ENCODE assay signal across 13 mouse cellular contexts in genomic region chr4:48334927-48335763, GRCm38 (mm10). TPM values are rescaled to one million over a fixed set of nuclear protein-coding genes. Genes with fewer than 3 reads are reported as not detected.
DNase-seq lines count a peak whose midpoint lies in the region; ATAC-seq and TF ChIP-seq lines count a peak whose summit lies in the region.
"Had no signal": no experiment of that assay in that cellular context is flagged by ENCODE, and none has a peak within 500 bp of the region (broad histone marks: within the 10 kb centered on the region; RNA-seq: fewer than 3 reads in every experiment).

No protein-coding gene starts in this region.

- peak; percentile 79 for ATAC-seq in hindbrain, embryonic 11.5 days (ENCODE audit: low FRiP score)
- ATAC-seq in midbrain, embryonic 16.5 days, result peak; percentile 84
- ATAC-seq: lung, postnatal 0 days had no signal

- H3K4me3 ChIP-seq in hindbrain, embryonic 11.5 days (ENCODE audit: low read depth, low read length), result no peak overlapping the region
- H3K4me3 ChIP-seq in midbrain, embryonic 16.5 days (ENCODE audit: low read depth, low read length), result no peak overlapping the region
- no peak overlapping the region for H3K4me3 ChIP-seq in kidney, adult 2 months (ENCODE audit: insufficient read depth, low read depth, low read length)

- H3K4me2 ChIP-seq in hindbrain, embryonic 11.5 days (replicated peaks; ENCODE audit: low read depth, low read length), result no peak overlapping the region
- H3K4me2 ChIP-seq in midbrain, embryonic 16.5 days (ENCODE audit: low read length), result 0 out of 2 replicates have a peak overlapping the region, but pooled peaks have one; percentile 6

- 19% methylated on average over 7 of the region's 7 CpGs for WGBS in hindbrain, embryonic 11.5 days
- WGBS in midbrain, embryonic 16.5 days, result 3% methylated on average over 7 of the region's 7 CpGs
- 58% methylated on average over 7 of the region's 7 CpGs for WGBS in kidney, adult 2 months

- DNase-seq in adrenal gland, postnatal 10 days, result peak; percentile 6
- no peak for DNase-seq in adrenal gland, adult 18-20 months (ENCODE audit: low spot score in 2 of 2)
- peak; percentile 46 for DNase-seq in embryo, embryonic 11 days
- peak; percentile 29 for DNase-seq in hindbrain, embryonic 11.5 days (ENCODE audit: low spot score)
- DNase-seq in frontal cortex, postnatal 25 days (ENCODE audit: low spot score in 2 of 2), result no peak
- DNase-seq in c-Kit-positive CD71-positive TER-119-positive erythroid progenitor cells, embryonic 14.5 days (ENCODE audit: low spot score), result no peak
- DNase-seq in kidney, adult 2 months, result no peak
- DNase-seq: adrenal gland, adult 8-10 months; cerebellum, adult 11-12 months; gastrocnemius, postnatal 25 days; thymus, adult 2 months had no signal

- H3K27me3 ChIP-seq in hindbrain, embryonic 11.5 days (ENCODE audit: control insufficient read depth, insufficient read depth, low read length), result 0 out of 2 replicates have a peak, but pooled peaks cover 2% of the 10 kb centered on the region
- no peaks in the 10 kb centered on the region for H3K27me3 ChIP-seq in midbrain, embryonic 16.5 days (ENCODE audit: control insufficient read depth, insufficient read depth, low read depth, low read length)
- no peaks in the 10 kb centered on the region for H3K27me3 ChIP-seq in kidney, adult 2 months (replicated peaks; ENCODE audit: control insufficient read depth, insufficient read depth, low read length)

- no peak; the same call in 1 of the 2 replicates for TF ChIP-seq CTCF in kidney, adult 2 months (conservative IDR thresholded peaks at IDR 0.05; ENCODE audit: insufficient read depth, insufficient read length, low read depth, low read length)

- H3K27ac ChIP-seq in hindbrain, embryonic 11.5 days (ENCODE audit: low read depth, low read length), result no peak overlapping the region
- H3K27ac ChIP-seq in midbrain, embryonic 16.5 days (ENCODE audit: low read length), result no peak overlapping the region
- no peak overlapping the region for H3K27ac ChIP-seq in kidney, adult 2 months (ENCODE audit: insufficient read depth, low read depth, low read length)

- H3K9ac ChIP-seq in hindbrain, embryonic 11.5 days (ENCODE audit: low read depth, low read length), result no peak overlapping the region
- no peak overlapping the region for H3K9ac ChIP-seq in midbrain, embryonic 16.5 days (ENCODE audit: low read depth, low read length)

- no peaks in the 10 kb centered on the region for H3K36me3 ChIP-seq in hindbrain, embryonic 11.5 days (ENCODE audit: control insufficient read depth, insufficient read depth, low read length)
- H3K36me3 ChIP-seq in midbrain, embryonic 16.5 days (ENCODE audit: control insufficient read depth, insufficient read depth, low read length), result no peaks in the 10 kb centered on the region
- no peaks in the 10 kb centered on the region for H3K36me3 ChIP-seq in kidney, adult 2 months (ENCODE audit: control insufficient read depth, insufficient read depth, low read length)

- TF ChIP-seq POLR2A in kidney, adult 2 months (IDR thresholded peaks at IDR 0.05; ENCODE audit: low read depth, low read length), result no peak

- no peaks in the 10 kb centered on the region for H3K4me1 ChIP-seq in hindbrain, embryonic 11.5 days (replicated peaks; ENCODE audit: control insufficient read depth, insufficient read depth, low read length)
- peaks cover 6% of the 10 kb centered on the region for H3K4me1 ChIP-seq in midbrain, embryonic 16.5 days (ENCODE audit: control insufficient read depth, insufficient read depth, low read length)
- H3K4me1 ChIP-seq in kidney, adult 2 months (ENCODE audit: control insufficient read depth, insufficient read depth, low read length), result no peaks in the 10 kb centered on the region

- no peaks in the 10 kb centered on the region for H3K9me3 ChIP-seq in hindbrain, embryonic 11.5 days (ENCODE audit: control insufficient read depth, low read length)
- no peaks in the 10 kb centered on the region for H3K9me3 ChIP-seq in midbrain, embryonic 16.5 days (replicated peaks; ENCODE audit: control insufficient read depth, low read length, poor library complexity, severe bottlenecking)

RNA-seq across cellular contexts. Expression of gene Invs, which starts 55.6 kb away (rescaled TPM):
- total RNA-seq in adrenal gland, postnatal 10 days (2021), result 1 to 10 TPM; 8.4 to 9.3 TPM
- 10 to 100 TPM; 10.6 to 11.5 TPM for total RNA-seq in adrenal gland, adult 18-20 months (2021)
- 6.7 and 9.4 TPM in 2 replicates for polyA plus RNA-seq in hindbrain, embryonic 11.5 days (2014; fragmentation: Nextera tagmentation; extraction: Ambion mirVana)
- polyA plus RNA-seq in midbrain, embryonic 16.5 days (2015; fragmentation: Nextera tagmentation; extraction: Ambion mirVana), result 6.6 and 8.1 TPM in 2 replicates
- 4.5 and 4.6 TPM in 2 replicates for polyA plus RNA-seq in kidney, adult 2 months (2012; rRNA removed)

RNA-seq across cellular contexts. Expression of gene Erp44, which starts 55.8 kb away (rescaled TPM):
- 10 to 100 TPM; 48.7 to 53.9 TPM for total RNA-seq in adrenal gland, postnatal 10 days (2021)
- total RNA-seq in adrenal gland, adult 18-20 months (2021), result 10 to 100 TPM; 52.4 to 65.1 TPM
- 78.8 and 78.9 TPM in 2 replicates for polyA plus RNA-seq in hindbrain, embryonic 11.5 days (2014; fragmentation: Nextera tagmentation; extraction: Ambion mirVana)
- polyA plus RNA-seq in midbrain, embryonic 16.5 days (2015; fragmentation: Nextera tagmentation; extraction: Ambion mirVana), result 61.2 and 65.2 TPM in 2 replicates
- polyA plus RNA-seq in kidney, adult 2 months (2012; rRNA removed), result 19.4 and 33.8 TPM in 2 replicates

Comparison
In these comparisons a context has a peak if more than half of its experiments do, and no peak if none do; other contexts are left out.
1. DNase-seq: peak in adrenal gland, postnatal 10 days (single experiment), embryo, embryonic 11 days (single experiment) and hindbrain, embryonic 11.5 days (single experiment); none in adrenal gland, adult 18-20 months (0 of 2), frontal cortex, postnatal 25 days (0 of 2), c-Kit-positive CD71-positive TER-119-positive erythroid progenitor cells, embryonic 14.5 days (single experiment) and kidney, adult 2 months (single experiment).